29 mouse cellular contexts compared by ENCODE assay signal in the genomic region with DNA sequence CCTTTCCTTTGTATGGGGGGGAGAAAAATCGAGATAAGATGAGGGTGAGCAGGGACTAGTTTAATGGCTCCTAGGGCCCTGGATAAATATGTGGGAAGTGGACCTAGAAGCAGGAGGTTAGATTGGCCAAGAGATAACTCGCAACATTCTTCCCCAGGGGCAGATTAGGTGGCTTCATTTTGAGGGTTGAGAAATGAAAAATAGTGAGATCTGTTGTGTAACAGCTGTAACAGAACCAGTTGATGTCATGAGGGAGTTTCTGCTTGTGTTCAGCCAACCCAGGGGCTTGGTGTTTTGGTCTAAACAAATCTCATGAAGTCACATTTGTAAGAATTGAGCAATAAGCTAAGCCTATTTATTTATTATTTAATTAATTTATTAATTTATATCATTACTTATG. TPM values are rescaled to one million over a fixed set of nuclear protein-coding genes. Genes with fewer than 3 reads are reported as not detected.
DNase-seq lines count a peak whose midpoint lies in the region; ATAC-seq and TF ChIP-seq lines count a peak whose summit lies in the region.
"Had no signal": no experiment of that assay in that cellular context is flagged by ENCODE, and none has a peak within 500 bp of the region (broad histone marks: within the 10 kb centered on the region; RNA-seq: fewer than 3 reads in every experiment).

No protein-coding gene starts in this region.

- peaks cover 8% of the 10 kb centered on the region; the same call in 1 of the 2 replicates for H3K36me3 ChIP-seq in heart, embryonic 11.5 days (ENCODE audit: control insufficient read depth, insufficient read depth, low read length)
- H3K36me3 ChIP-seq in liver, embryonic 14.5 days (replicated peaks; ENCODE audit: control insufficient read depth, insufficient read depth, low read depth), result peaks cover 76% of the 10 kb centered on the region
- H3K36me3 ChIP-seq: forebrain, embryonic 15.5 days; hindbrain, embryonic 13.5 days had no signal

- 74% methylated on average over 2 of the region's 2 CpGs for WGBS in heart, embryonic 11.5 days (ENCODE audit: insufficient replicate concordance)
- WGBS in liver, embryonic 14.5 days (ENCODE audit: insufficient replicate concordance), result 64% methylated on average over 2 of the region's 2 CpGs

- no peak overlapping the region for H3K27ac ChIP-seq in heart, embryonic 11.5 days (ENCODE audit: low read depth, low read length)
- peak overlapping the region; percentile 96; the same call in 1 of the 2 replicates for H3K27ac ChIP-seq in liver, embryonic 14.5 days
- H3K27ac ChIP-seq: forebrain, embryonic 15.5 days; hindbrain, embryonic 13.5 days; limb, embryonic 12.5 days; lung, embryonic 15.5 days; stomach, embryonic 15.5 days had no signal

- no peak for ATAC-seq in heart, embryonic 11.5 days (replicated peaks; ENCODE audit: insufficient number of reproducible peaks, low FRiP score, low TSS enrichment)
- no peak for ATAC-seq in liver, embryonic 14.5 days (ENCODE audit: insufficient read depth)
- ATAC-seq: CD4-positive, CD25-positive, alpha-beta regulatory T cell, adult 4 months; forebrain, embryonic 15.5 days; midbrain, embryonic 16.5 days had no signal

- no peak overlapping the region for H3K4me2 ChIP-seq in heart, embryonic 11.5 days
- peak overlapping the region; percentile 87 for H3K4me2 ChIP-seq in liver, embryonic 14.5 days (ENCODE audit: low read depth)
- H3K4me2 ChIP-seq: forebrain, embryonic 15.5 days; hindbrain, embryonic 13.5 days; limb, embryonic 12.5 days; lung, embryonic 15.5 days; stomach, embryonic 15.5 days had no signal

- no peaks in the 10 kb centered on the region for H3K27me3 ChIP-seq in heart, embryonic 11.5 days (ENCODE audit: control insufficient read depth, insufficient read depth, low read length)
- no peaks in the 10 kb centered on the region for H3K27me3 ChIP-seq in liver, embryonic 14.5 days (ENCODE audit: control insufficient read depth, insufficient read depth, low read length)
- H3K27me3 ChIP-seq: forebrain, embryonic 15.5 days; hindbrain, embryonic 13.5 days; limb, embryonic 12.5 days; lung, embryonic 15.5 days; stomach, embryonic 15.5 days had no signal

- no peak overlapping the region for H3K9ac ChIP-seq in heart, embryonic 11.5 days (ENCODE audit: low read depth, low read length)
- no peak overlapping the region; the same call in 1 of the 2 replicates for H3K9ac ChIP-seq in liver, embryonic 14.5 days (replicated peaks)
- H3K9ac ChIP-seq: forebrain, embryonic 15.5 days; hindbrain, embryonic 13.5 days; limb, embryonic 12.5 days; lung, embryonic 15.5 days; stomach, embryonic 15.5 days had no signal

- no peak overlapping the region for H3K4me3 ChIP-seq in heart, embryonic 11.5 days (ENCODE audit: low read depth, low read length)
- H3K4me3 ChIP-seq in liver, embryonic 14.5 days (ENCODE audit: insufficient read depth in 1 of 2, low read depth in 2 of 2, low read length in 2 of 2), result peak overlapping the region in 1 of 2 experiments; percentile 95; a peak in 1 of 4 replicates
- H3K4me3 ChIP-seq: forebrain, embryonic 15.5 days; hindbrain, embryonic 13.5 days; limb, embryonic 12.5 days; lung, embryonic 15.5 days; stomach, embryonic 15.5 days had no signal

- DNase-seq in adrenal gland, adult 2 months, result peak; percentile 15
- no peak for DNase-seq in adrenal gland, adult 18-20 months (ENCODE audit: low spot score in 2 of 2)
- DNase-seq in heart, adult 9 months (ENCODE audit: low spot score in 2 of 2), result peak; percentile 36 to 48
- peak; percentile 36 for DNase-seq in 416B (ENCODE audit: low read depth)
- DNase-seq in liver, embryonic 14.5 days (ENCODE audit: low read depth in 3 of 3, low spot score in 3 of 3), result no peak
- no peak for DNase-seq in layer of hippocampus, adult 18-20 months (ENCODE audit: low spot score in 2 of 2)
- no peak for DNase-seq in embryo, embryonic 10 days (ENCODE audit: low spot score)
- DNase-seq: cerebellum, adult 8-10 months; heart, postnatal 14 days; kidney, postnatal 4 days; right cerebral cortex, postnatal 14 days; thymus, adult 18-20 months had no signal

- no peak for TF ChIP-seq EP300 in liver, embryonic 14.5 days (IDR thresholded peaks at IDR 0.05; ENCODE audit: low read depth)

- no peak for TF ChIP-seq CTCF in liver, embryonic 14.5 days (IDR thresholded peaks at IDR 0.05; ENCODE audit: low read depth)

- peaks cover 12% of the 10 kb centered on the region for H3K4me1 ChIP-seq in heart, embryonic 11.5 days (ENCODE audit: control insufficient read depth, insufficient read depth, low read length)
- H3K4me1 ChIP-seq in liver, embryonic 14.5 days (replicated peaks; ENCODE audit: control insufficient read depth in 2 of 2, insufficient read depth in 2 of 2, low read length in 1 of 2), result peaks cover 35 to 36% of the 10 kb centered on the region in 2 experiments
- H3K4me1 ChIP-seq: forebrain, embryonic 15.5 days; hindbrain, embryonic 13.5 days had no signal

- H3K9me3 ChIP-seq in heart, embryonic 11.5 days (replicated peaks; ENCODE audit: control insufficient read depth, low read length), result no peaks in the 10 kb centered on the region
- H3K9me3 ChIP-seq in liver, embryonic 14.5 days (ENCODE audit: control insufficient read depth, low read length), result no peaks in the 10 kb centered on the region
- H3K9me3 ChIP-seq: forebrain, embryonic 15.5 days; hindbrain, embryonic 13.5 days; limb, embryonic 12.5 days; lung, embryonic 15.5 days; stomach, embryonic 15.5 days had no signal

RNA-seq across cellular contexts. Expression of gene Slc43a3, which starts 5.0 kb away (rescaled TPM):
- 10 to 100 TPM; 62.5 to 80.9 TPM for total RNA-seq in adrenal gland, adult 2 months (2021)
- 57.5 and 59.7 TPM in 2 replicates for polyA plus RNA-seq in adrenal gland, adult 2 months (2012; rRNA removed)
- total RNA-seq in adrenal gland, adult 18-20 months (2021), result 10 to 100 TPM; 61.3 to 67.3 TPM
- polyA plus RNA-seq in heart, embryonic 11.5 days (2014; fragmentation: Nextera tagmentation; extraction: Ambion mirVana), result 48.2 and 52.5 TPM in 2 replicates
- 158 and 159 TPM in 2 replicates for polyA plus RNA-seq in liver, embryonic 14.5 days (2012; rRNA removed)
- polyA plus RNA-seq in liver, embryonic 14.5 days (2014; fragmentation: Nextera tagmentation; extraction: Ambion mirVana), result 113 and 124 TPM in 2 replicates
- total RNA-seq in layer of hippocampus, adult 18-20 months (2021), result under 1 TPM; 0.30 to 0.58 TPM

RNA-seq across cellular contexts. Expression of gene Prg2, which starts 38.9 kb away (rescaled TPM):
- not detected for total RNA-seq in adrenal gland, adult 2 months (2021)
- polyA plus RNA-seq in adrenal gland, adult 2 months (2012; rRNA removed), result not detected in 2 replicates
- total RNA-seq in adrenal gland, adult 18-20 months (2021), result not detected
- 0.73 and 1.1 TPM in 2 replicates for polyA plus RNA-seq in heart, embryonic 11.5 days (2014; fragmentation: Nextera tagmentation; extraction: Ambion mirVana)
- 33.3 and 62.4 TPM in 2 replicates for polyA plus RNA-seq in liver, embryonic 14.5 days (2012; rRNA removed)
- 17.9 and 21.8 TPM in 2 replicates for polyA plus RNA-seq in liver, embryonic 14.5 days (2014; fragmentation: Nextera tagmentation; extraction: Ambion mirVana)
- not detected for total RNA-seq in layer of hippocampus, adult 18-20 months (2021)
- total RNA-seq: ES-E14; heart, adult 8-10 months; heart, postnatal 14 days; layer of hippocampus, postnatal 10 days had no signal
- polyA plus RNA-seq: CD4-positive, CD25-positive, alpha-beta regulatory T cell, adult 4 months; forebrain, embryonic 15.5 days; intestine, embryonic 14.5 days; kidney, embryonic 14.5 days; midbrain, embryonic 16.5 days had no signal

RNA-seq across cellular contexts. Expression of gene Prg3, which starts 46.7 kb away (rescaled TPM):
- total RNA-seq in adrenal gland, adult 2 months (2021), result not detected
- not detected in 2 replicates for polyA plus RNA-seq in adrenal gland, adult 2 months (2012; rRNA removed)
- not detected for total RNA-seq in adrenal gland, adult 18-20 months (2021)
- 0.24 and 0.37 TPM in 2 replicates for polyA plus RNA-seq in heart, embryonic 11.5 days (2014; fragmentation: Nextera tagmentation; extraction: Ambion mirVana)
- polyA plus RNA-seq in liver, embryonic 14.5 days (2012; rRNA removed), result 2.6 and 4.4 TPM in 2 replicates
- polyA plus RNA-seq in liver, embryonic 14.5 days (2014; fragmentation: Nextera tagmentation; extraction: Ambion mirVana), result 2.1 and 3.4 TPM in 2 replicates
- total RNA-seq in layer of hippocampus, adult 18-20 months (2021), result not detected
- total RNA-seq: ES-E14; heart, adult 8-10 months; heart, postnatal 14 days; layer of hippocampus, postnatal 10 days; megakaryocyte-erythroid progenitor cell, adult 5-6 weeks; neutrophil, adult 5-6 weeks had no signal
- polyA plus RNA-seq: CD4-positive, CD25-positive, alpha-beta regulatory T cell, adult 4 months; embryonic facial prominence, embryonic 11.5 days; forebrain, embryonic 15.5 days; hindbrain, embryonic 13.5 days; intestine, embryonic 14.5 days; kidney, embryonic 14.5 days; limb, embryonic 12.5 days; lung, embryonic 15.5 days; midbrain, embryonic 16.5 days had no signal

RNA-seq across cellular contexts. Expression of gene Rtn4rl2, which starts 54.8 kb away (rescaled TPM):
- 1 to 10 TPM; 1.1 to 1.5 TPM for total RNA-seq in adrenal gland, adult 2 months (2021)
- 11.5 and 17.5 TPM in 2 replicates for polyA plus RNA-seq in adrenal gland, adult 2 months (2012; rRNA removed)
- 1 to 10 TPM; 1.9 to 2.4 TPM for total RNA-seq in adrenal gland, adult 18-20 months (2021)
- polyA plus RNA-seq in heart, embryonic 11.5 days (2014; fragmentation: Nextera tagmentation; extraction: Ambion mirVana), result 0.23 and 1.1 TPM in 2 replicates
- 0.03 and 0.06 TPM in 2 replicates for polyA plus RNA-seq in liver, embryonic 14.5 days (2012; rRNA removed)
- polyA plus RNA-seq in liver, embryonic 14.5 days (2014; fragmentation: Nextera tagmentation; extraction: Ambion mirVana), result 0.14 TPM in 1 of 2 replicates, not detected in the other
- 100 to 1,000 TPM; 103 to 104 TPM for total RNA-seq in layer of hippocampus, adult 18-20 months (2021)
- total RNA-seq: common myeloid progenitor, adult 5-6 weeks; megakaryocyte-erythroid progenitor cell, adult 5-6 weeks; neutrophil, adult 5-6 weeks had no signal
- polyA plus RNA-seq: CD4-positive, CD25-positive, alpha-beta regulatory T cell, adult 4 months had no signal

Comparison
In these comparisons a context has a peak if more than half of its experiments do, and no peak if none do; other contexts are left out.
1. DNase-seq: peak in adrenal gland, adult 2 months (single experiment), heart, adult 9 months (2 of 2) and 416B (single experiment); none in adrenal gland, adult 18-20 months (0 of 2), liver, embryonic 14.5 days (0 of 3), layer of hippocampus, adult 18-20 months (0 of 2) and embryo, embryonic 10 days (single experiment).
2. RNA of gene Slc43a3, which starts 5.0 kb away (total RNA-seq): 62.5 to 80.9 TPM in adrenal gland, adult 2 months and 61.3 to 67.3 TPM in adrenal gland, adult 18-20 months; 0.30 to 0.58 TPM in layer of hippocampus, adult 18-20 months; every median in the first group is over 10 times any median in the second.